Mouse (Mus musculus) midbrain, embryonic 14.5 days (tissue): ENCODE results near the gene Rps6kb2. TPM values are rescaled to one million over a fixed set of nuclear protein-coding genes. Genes with fewer than 3 reads are reported as not detected.

Experiments used
- ATAC-seq: fragments of 200-750 bp; cut with Nextera tagmentation; 2 replicates; pipeline ENCODE4 v1.8.0; 2017; ENCODE audit warnings: moderate number of reproducible peaks, moderate library complexity; ENCODE audit not compliant: low FRiP score, low TSS enrichment
- DNase-seq: peaks from one replicate; pipeline ENCODE4 v3.0.0-alpha.2; 2015
- H3K27ac ChIP-seq: fragments of 300-500 bp; sonication (generic); replicated peaks from 2 replicates; pipeline ENCODE4 v1.5.1; 2014; ENCODE audit warnings: mild to moderate bottlenecking, low read depth, low read length, moderate library complexity
- H3K27me3 ChIP-seq: fragments of 300-500 bp; sonication (generic); 2 replicates; pipeline ENCODE4 v1.6.1; 2014; ENCODE audit warnings: low read length, control low read depth, mixed read lengths; ENCODE audit not compliant: control insufficient read depth, insufficient read depth
- H3K36me3 ChIP-seq: fragments of 300-500 bp; sonication (generic); 2 replicates; pipeline ENCODE4 v1.6.1; 2014; ENCODE audit warnings: low read length, control low read depth; ENCODE audit not compliant: control insufficient read depth, insufficient read depth
- H3K4me1 ChIP-seq: fragments of 300-500 bp; sonication (generic); 2 replicates; pipeline ENCODE4 v1.6.1; 2014; ENCODE audit warnings: mild to moderate bottlenecking, antibody characterized with exemption, low read length, control low read depth; ENCODE audit not compliant: control insufficient read depth, insufficient read depth
- H3K4me2 ChIP-seq: fragments of 300-500 bp; sonication (generic); 2 replicates; pipeline ENCODE4 v1.6.1; 2014; ENCODE audit warnings: mild to moderate bottlenecking, low read length, moderate library complexity
- H3K4me3 ChIP-seq: fragments of 300-500 bp; sonication (generic); replicated peaks from 2 replicates; pipeline ENCODE4 v1.5.1; 2014; ENCODE audit warnings: low read depth, low read length
- H3K9ac ChIP-seq: fragments of 300-500 bp; sonication (generic); replicated peaks from 2 replicates; pipeline ENCODE4 v1.6.1; 2014; ENCODE audit warnings: mild to moderate bottlenecking, low read length, moderate library complexity
- H3K9me3 ChIP-seq: fragments of 300-500 bp; sonication (generic); 2 replicates; pipeline ENCODE4 v1.6.1; 2016; ENCODE audit warnings: low read length, control low read depth, mixed read lengths; ENCODE audit not compliant: control insufficient read depth
- WGBS: fragments of 180-500 bp; shearing (Covaris S2); extraction: QIAGEN DNeasy Blood & Tissue Kit; methylation state at CpG from one replicate; pipeline ENCODE4 v1.1.7; 2014; 5-methylcytosine and 5-hydroxymethylcytosine counted together
- polyA plus RNA-seq: library from polyadenylated mRNA; unstranded; fragments of >200 nt; fragmentation: Nextera tagmentation; extraction: Ambion mirVana; gene quantifications from 2 replicates; pipeline ENCODE4 v1.2.1, GENCODE M21; 2014

Rps6kb2 gene
- polyA plus RNA-seq, 1 experiment from 2014 or later = 42.2 TPM

DNA sequence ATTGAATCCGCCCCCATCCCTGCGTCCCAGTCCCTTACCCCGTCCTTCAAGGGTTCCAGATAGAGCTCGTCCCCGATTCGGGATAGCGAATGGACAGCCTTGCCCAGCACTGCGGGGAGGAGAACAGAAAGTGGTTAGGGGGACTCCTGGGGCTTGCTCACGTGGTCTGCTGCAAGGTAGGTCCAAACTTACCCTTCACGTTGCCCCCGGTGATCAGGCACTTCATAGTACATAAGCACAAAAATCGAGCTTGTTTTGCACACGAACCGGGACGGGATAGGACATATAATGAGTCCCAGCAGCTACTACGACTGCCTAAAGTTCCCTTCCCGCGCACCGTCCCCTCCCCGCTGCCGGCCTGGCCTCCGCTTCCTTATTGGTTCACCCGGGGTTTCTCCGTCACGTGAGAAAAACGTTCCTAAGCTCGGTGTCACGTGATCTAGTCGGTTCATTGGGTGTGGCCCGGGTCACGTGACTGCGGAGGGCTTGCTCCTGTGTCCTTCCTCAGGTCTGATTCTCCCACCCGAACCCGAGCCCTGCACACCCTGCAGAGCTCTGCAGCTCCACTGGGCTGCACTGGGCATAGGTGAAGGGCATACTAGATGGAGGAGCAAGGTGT, 38.2 kb upstream of the Rps6kb2 start, which contains the start of gene Rad9a:
Rad9a (minus strand) TSS at position 372 of the 619 bp plus-strand sequence.
- peaks cover 16% of the 10 kb centered on the region for H3K36me3 ChIP-seq
- ATAC-seq (peak; percentile 87), DNase-seq (peak; percentile 98)
- peak within 1 kb of the TSS; percentile 57 for H3K4me3 ChIP-seq
- no peaks in the 10 kb centered on the region for H3K27me3 ChIP-seq
- H3K4me2 ChIP-seq = peak within 1 kb of the TSS; percentile 87
- WGBS = 0% methylated on average over 34 of the region's 34 CpGs
- peak within 1 kb of the TSS; percentile 66 for H3K9ac ChIP-seq
- H3K27ac ChIP-seq = no peak within 1 kb of the TSS; the same call in 1 of the 2 replicates
- H3K4me1 ChIP-seq = peaks cover 19% of the 10 kb centered on the region
- H3K9me3 ChIP-seq = no peaks in the 10 kb centered on the region

DNA sequence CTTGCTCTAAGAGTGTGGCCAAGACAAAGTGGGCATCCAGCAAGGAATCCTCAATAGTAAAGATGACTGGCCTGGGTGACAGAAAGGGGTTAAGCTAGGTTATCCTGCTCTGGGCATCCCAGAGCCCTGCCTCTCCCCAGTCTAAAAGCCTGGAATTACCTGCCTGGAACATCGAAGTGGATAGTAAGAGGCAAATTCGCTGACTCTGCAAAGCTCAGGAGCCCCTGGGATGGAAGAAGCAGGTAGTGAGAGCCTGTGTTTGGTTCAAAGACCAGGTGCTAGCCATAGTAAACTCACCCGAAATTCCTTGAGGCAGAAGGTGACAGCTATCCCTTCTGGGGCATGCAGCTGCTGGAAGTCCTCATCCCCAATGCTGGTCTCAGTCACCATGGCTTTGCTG, 34.0 kb upstream of the Rps6kb2 start:
- Histone ChIP-seq H3K27ac (no peak overlapping the region), H3K4me2 (no peak overlapping the region), H3K36me3 (peaks cover 50% of the 10 kb centered on the region), H3K9me3 (no peaks in the 10 kb centered on the region), H3K4me3 (no peak overlapping the region), H3K9ac (no peak overlapping the region), H3K4me1 (peaks cover 26% of the 10 kb centered on the region), H3K27me3 (no peaks in the 10 kb centered on the region)
- ATAC-seq = no peak
- WGBS = 74% methylated on average over 3 of the region's 3 CpGs
- no peak for DNase-seq

DNA sequence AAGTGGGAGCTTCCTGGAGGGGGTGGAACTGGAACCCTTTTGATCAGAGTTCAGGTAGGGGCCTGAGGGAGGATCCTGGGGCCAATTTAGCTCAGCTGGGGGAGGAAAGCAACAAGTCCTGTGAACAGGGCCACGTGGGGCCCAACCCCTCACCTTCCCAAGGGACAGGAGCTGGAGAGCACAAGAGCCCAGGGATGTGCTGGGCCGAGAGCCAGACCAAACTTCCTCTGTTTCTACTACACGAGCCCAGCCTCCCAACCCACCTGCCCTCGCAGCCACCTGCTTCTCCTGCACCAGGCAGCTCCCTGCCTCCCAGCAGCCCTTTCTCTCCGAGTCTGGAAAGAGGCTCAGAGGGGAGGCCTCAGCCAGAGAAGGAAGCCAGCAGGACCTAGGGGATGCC, 33.4 kb upstream of the Rps6kb2 start:
- 69% methylated on average over 5 of the region's 5 CpGs for WGBS
- Histone ChIP-seq H3K4me3 (no peak overlapping the region), H3K36me3 (peaks cover 50% of the 10 kb centered on the region), H3K27ac (no peak overlapping the region), H3K9me3 (no peaks in the 10 kb centered on the region), H3K4me2 (no peak overlapping the region), H3K4me1 (peaks cover 22% of the 10 kb centered on the region), H3K9ac (no peak overlapping the region), H3K27me3 (no peaks in the 10 kb centered on the region)
- no peak for ATAC-seq
- no peak for DNase-seq

DNA sequence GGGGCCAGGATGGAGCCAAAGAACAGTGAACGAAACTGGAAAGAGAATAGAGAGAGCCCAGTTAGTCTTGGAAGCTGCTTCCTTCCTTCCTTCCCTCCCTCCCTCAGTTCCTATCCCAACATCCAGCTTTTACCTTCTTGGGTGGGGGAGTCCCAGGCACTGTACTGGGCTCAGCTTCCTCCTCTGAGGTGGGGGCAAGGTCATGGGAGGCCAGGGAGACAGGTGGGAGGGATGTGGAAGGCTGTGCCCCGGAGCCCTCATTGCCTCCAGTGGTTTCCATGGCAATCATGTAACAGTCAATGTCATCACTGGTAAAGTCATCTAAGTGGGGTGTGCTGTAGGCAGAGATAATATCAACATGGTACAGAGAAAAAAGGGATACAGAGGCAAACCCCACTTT, 32.9 kb upstream of the Rps6kb2 start:
- no peaks in the 10 kb centered on the region for H3K27me3 ChIP-seq

DNA sequence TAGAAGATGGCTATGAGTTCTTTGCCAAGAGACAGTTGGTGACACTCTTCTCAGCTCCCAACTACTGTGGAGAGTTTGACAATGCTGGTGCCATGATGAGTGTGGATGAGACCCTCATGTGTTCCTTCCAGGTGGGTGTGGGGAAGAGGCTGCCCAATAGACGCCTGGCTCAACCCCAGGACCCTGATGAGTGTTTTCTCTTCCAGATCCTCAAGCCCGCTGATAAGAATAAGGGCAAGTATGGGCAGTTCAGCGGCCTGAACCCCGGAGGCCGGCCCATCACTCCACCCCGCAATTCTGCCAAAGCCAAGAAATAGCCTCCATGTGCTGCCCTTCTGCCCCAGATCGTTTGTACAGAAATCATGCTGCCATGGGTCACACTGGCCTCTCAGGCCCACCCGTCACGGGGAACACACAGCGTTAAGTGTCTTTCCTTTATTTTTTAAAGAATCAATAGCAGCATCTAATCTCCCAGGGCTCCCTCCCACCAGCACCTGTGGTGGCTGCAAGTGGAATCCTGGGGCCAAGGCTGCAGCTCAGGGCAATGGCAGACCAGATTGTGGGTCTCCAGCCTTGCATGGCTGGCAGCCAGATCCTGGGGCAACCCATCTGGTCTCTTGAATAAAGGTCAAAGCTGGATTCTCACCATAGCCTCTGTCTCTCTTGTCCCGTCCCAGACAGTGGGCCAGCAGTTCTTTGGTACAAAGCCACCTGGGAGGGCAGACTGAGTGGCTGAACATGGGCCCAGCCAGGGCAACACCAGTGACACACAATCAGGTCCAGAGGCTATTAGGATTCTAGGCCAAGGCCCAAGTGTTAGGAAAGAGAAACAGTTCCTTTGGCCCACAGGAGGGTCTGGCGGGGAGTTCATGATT, 31.9 kb upstream of the Rps6kb2 start:
- Histone ChIP-seq H3K9ac (no peak overlapping the region), H3K27me3 (no peaks in the 10 kb centered on the region), H3K4me1 (peaks cover 11% of the 10 kb centered on the region), H3K4me2 (no peak overlapping the region), H3K9me3 (no peaks in the 10 kb centered on the region), H3K27ac (no peak overlapping the region), H3K36me3 (peaks cover 50% of the 10 kb centered on the region), H3K4me3 (no peak overlapping the region)
- ATAC-seq (no peak), DNase-seq (no peak)
- 82% methylated on average over 12 of the region's 12 CpGs for WGBS

More for the DNA sequence above, 32.9 kb upstream of the Rps6kb2 start:
- Histone ChIP-seq H3K4me3 (no peak overlapping the region), H3K4me2 (no peak overlapping the region), H3K9me3 (no peaks in the 10 kb centered on the region), H3K4me1 (peaks cover 20% of the 10 kb centered on the region), H3K36me3 (peaks cover 50% of the 10 kb centered on the region), H3K27ac (no peak overlapping the region), H3K9ac (no peak overlapping the region)
- ATAC-seq = no peak
- 66% methylated on average over 2 of the region's 2 CpGs for WGBS
- no peak for DNase-seq

DNA sequence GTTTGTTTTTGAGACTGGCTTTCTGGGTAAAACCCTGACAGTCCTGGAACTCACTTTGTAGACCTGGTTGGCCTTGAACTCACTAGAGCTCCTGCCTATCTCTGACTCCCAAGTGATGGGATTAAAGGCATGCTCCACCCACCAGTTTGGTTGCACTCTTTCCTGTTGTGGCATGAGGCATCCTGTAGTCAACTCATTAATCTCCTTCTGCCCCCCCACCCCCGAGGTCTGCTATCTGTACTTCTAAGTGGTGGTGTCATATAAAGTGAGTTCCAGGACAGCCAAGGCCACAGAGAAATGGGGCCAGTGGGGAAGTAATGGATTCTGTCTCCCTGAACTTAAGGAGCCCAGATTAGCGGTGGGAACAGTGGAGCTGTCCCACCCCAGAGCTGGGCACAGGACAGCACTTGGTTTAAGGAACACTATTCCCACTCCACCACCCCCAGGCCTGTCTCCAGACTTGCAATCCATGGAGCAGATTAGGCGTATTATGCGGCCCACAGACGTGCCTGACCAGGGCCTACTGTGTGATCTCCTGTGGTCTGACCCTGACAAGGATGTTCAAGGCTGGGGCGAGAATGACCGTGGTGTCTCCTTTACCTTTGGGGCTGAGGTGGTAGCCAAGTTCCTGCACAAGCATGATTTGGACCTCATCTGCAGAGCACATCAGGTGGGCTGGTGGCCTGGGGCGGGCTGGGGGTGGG, 31.0 kb upstream of the Rps6kb2 start:
- Histone ChIP-seq H3K9ac (no peak overlapping the region), H3K36me3 (peaks cover 50% of the 10 kb centered on the region), H3K4me3 (no peak overlapping the region), H3K27ac (no peak overlapping the region), H3K27me3 (no peaks in the 10 kb centered on the region), H3K9me3 (no peaks in the 10 kb centered on the region), H3K4me1 (peaks cover 11% of the 10 kb centered on the region), H3K4me2 (no peak overlapping the region)
- ATAC-seq = no peak
- 92% methylated on average over 8 of the region's 8 CpGs for WGBS
- DNase-seq = no peak

DNA sequence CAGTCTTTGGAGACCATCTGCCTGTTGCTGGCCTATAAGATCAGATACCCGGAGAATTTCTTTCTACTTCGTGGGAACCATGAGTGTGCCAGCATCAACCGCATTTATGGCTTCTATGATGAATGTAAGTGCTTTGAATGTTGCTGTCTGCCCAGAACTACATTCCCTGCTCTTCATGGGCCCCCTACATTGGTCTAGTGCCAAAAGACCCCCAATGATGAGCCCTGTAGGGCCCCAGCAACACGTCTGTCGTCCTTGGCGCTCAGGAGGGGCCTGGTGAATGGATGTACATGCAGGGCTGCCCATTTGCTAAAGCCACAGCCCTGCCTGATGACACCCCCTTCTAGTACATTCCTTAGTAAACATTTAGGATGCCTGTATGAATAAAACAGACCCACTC, 30.0 kb upstream of the Rps6kb2 start:
- peak overlapping the region; percentile 86 for H3K4me2 ChIP-seq
- 63% methylated on average over 6 of the region's 6 CpGs for WGBS
- peaks cover 11% of the 10 kb centered on the region for H3K4me1 ChIP-seq
- DNase-seq (no peak), ATAC-seq (no peak)
- peaks cover 46% of the 10 kb centered on the region for H3K36me3 ChIP-seq
- H3K27ac ChIP-seq = no peak overlapping the region
- peak overlapping the region; percentile 94; the same call in 1 of the 2 replicates for H3K9ac ChIP-seq
- H3K4me3 ChIP-seq = peak overlapping the region; percentile 91
- no peaks in the 10 kb centered on the region for H3K9me3 ChIP-seq
- no peaks in the 10 kb centered on the region for H3K27me3 ChIP-seq

DNA sequence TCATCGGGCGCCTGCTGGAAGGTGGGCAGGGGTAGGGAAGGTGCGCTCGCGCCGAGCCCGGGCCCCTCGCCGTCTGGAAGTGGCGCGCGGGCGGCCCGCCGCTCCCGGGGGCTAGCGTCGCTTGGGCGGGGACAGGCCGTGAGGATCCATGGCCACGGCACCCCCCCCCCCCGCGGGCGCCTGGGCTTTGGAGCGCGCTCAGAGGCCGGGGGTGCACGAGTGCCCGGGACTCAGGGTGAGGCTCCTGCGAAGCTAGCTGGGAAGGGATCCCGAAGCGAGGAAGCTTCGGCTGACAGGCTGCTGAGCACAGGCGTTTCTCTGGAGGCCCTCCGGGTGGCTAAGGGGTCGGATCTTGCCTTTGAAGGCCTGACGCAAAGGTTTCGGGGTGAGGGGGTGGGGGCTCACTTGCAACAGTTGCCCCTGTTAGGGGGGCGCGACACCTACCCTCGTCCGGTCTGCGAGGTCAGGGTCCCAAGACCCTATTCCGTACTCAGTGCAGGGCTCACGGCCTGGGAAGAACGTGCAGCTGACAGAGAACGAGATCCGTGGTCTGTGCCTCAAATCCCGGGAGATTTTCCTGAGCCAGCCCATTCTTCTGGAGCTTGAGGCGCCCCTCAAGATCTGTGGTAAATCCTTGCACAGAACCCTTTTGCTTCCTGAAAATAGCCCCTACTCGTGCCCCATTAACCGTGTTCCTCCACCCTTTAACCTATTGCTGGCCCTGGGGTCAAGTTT, 29.3 kb upstream of the Rps6kb2 start:
- H3K4me1 ChIP-seq = peaks cover 11% of the 10 kb centered on the region
- H3K9me3 ChIP-seq = no peaks in the 10 kb centered on the region
- H3K4me2 ChIP-seq = peak overlapping the region; percentile 86
- H3K27ac ChIP-seq = peak overlapping the region; percentile 89
- H3K27me3 ChIP-seq = no peaks in the 10 kb centered on the region
- WGBS = under 1% methylated on average over 50 of the region's 52 CpGs
- ATAC-seq = peak; percentile 51
- DNase-seq = peak; percentile 65
- H3K36me3 ChIP-seq = peaks cover 44% of the 10 kb centered on the region
- H3K4me3 ChIP-seq = peak overlapping the region; percentile 91
- H3K9ac ChIP-seq = peak overlapping the region; percentile 94
